Mouse (Mus musculus): ENCODE data around the gene Capn9.

Capn9 gene

DNA sequence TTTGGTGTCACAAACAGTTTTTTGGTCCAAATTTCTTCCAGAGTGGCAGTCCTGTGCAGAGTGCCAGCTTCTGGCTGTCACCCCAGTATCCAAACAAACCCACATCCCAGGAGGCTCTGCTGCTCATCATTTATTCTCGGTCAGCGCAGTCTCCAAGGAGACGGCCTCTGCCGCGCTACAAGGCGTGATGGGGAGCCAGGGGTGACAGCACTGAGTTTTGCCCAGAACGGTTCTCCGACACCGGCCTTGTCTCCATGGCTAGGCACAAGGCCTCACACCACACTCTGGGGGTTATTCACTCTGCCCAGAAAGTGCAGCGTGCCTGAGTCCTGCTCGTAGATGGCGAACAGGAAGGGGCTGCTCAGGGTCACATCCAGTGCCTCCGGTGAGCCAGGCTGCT is 19.3 kb upstream of the Capn9 start:
- ChIA-PET CTCF (interaction anchor here in 1 of 4 experiments (1.0 kb wide), 1 partner anchor 17 kb away, joined by 3 read pairs; no protein-coding TSS in a partner anchor), POLR2A (interaction anchor here in 2 of 4 experiments (0.6 to 1.7 kb wide), 5 partner anchors 12 to 662 kb away, joined by 3 to 7 read pairs (median 3); partner anchors contain the start of genes Acta1 (in 1 of the 2) and Fam89a (in 1 of the 2))

DNA sequence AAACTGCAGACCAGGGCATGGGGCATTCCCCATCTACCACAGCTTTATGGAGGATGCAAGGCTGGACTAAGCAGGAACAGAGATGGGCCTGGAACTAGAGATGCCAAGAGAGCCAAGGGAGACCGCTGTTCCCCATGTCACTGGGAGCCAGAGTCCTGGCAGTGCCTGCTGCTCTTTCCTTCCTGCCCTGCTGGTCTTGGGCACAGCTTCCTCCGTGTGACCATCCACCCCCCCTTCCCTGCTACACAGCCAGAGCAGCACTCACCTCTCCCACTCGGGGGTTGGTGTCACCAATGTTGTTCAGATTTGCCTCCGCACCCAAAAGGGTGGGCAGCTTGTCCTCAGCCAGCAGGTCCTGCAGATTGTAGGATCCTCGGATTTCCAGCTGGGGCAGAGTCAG is 18.4 kb upstream of the Capn9 start:
- CTCF ChIA-PET: interaction anchor here in 2 of 4 experiments (0.5 to 1.0 kb wide), 2 partner anchors 16 to 164 kb away, joined by 3 to 4 read pairs; no protein-coding TSS in a partner anchor
- POLR2A ChIA-PET: interaction anchor here in 1 of 4 experiments (1.7 kb wide), 1 partner anchor 10 kb away, joined by 4 read pairs; no protein-coding TSS in a partner anchor

DNA sequence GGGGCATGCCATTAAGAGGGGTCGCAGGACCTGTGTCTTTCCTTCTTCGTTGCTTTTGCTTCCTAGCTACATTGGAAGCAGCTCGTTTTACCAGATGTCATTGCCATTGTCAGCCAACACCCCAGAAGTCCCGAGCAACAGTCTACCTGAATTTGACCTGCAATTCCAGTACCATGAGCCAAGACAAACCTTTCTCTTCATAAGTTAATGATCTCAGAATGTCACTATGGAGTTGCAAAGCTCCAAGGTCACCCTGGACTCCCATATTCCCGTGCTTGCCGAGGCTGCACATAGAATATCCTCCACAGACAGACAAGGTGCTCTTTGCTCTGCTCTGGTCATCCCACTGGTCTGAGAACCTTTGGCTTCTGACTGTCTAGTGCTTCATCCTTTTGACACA is 8.8 kb upstream of the Capn9 start:
- POLR2A ChIA-PET: no interaction called here
- CTCF ChIA-PET: no interaction called here

DNA sequence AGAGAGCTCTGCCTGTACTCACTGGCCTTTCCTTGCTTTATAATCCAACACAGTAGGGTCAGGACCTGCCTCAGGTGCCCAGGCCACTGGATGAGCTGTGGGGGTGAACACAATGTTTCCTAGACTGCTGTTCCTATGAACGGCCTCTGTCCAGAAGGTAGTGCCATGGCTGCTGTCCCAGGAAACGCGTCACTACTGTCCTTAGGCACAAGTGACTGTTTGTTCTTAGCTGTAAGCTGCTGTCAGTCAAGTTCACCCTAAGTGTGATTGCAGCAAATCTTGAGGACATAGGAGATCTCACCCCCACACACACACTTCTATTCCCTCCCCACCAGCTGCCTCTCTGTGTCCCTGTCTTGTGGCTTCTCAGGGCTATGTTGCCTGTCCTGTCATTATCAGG is 8.3 kb upstream of the Capn9 start:
- ChIA-PET CTCF (no interaction called here), POLR2A (no interaction called here)

DNA sequence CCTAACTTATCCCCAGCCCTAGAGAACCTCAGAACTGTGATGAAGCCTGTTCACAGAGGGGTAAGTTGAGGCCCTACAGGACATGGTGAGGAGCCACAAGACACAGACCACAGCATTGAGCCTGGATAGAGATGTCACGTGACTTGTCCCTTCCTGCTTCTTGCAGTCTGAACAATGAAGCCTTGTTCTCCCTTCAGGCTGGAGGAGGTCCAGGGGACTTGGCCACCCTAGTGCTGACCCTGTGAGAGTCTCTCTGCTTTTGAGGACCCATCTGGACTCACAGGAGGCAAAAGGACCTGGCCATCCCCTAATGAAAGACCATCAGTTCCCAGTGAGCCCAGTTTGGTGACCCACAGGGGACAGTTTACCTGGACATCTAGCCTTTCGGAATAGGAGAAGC is 6.8 kb upstream of the Capn9 start:
- ChIA-PET POLR2A (interaction anchor here in 1 of 4 experiments (0.6 kb wide), 1 partner anchor 85 kb away, joined by 3 read pairs; no protein-coding TSS in a partner anchor), CTCF (no interaction called here)

DNA sequence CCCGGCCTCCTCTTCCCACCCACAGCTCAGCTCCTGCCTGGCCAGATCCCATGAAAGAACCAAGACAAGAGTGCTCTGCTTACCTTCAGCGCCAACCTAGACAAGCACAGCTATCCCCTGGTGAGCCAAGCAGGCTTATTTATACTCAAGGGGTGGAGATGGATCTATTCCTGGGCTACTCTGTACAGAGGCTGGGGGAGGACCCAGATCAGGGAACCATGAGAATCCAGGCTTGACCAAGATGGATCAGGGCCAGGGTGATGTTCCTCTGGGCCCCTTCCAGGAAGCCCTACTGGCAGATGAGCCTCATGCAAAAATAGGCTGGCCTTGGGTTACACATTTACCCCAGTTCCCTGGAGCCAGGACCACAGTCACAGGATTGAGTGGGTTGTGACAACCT is 6.3 kb upstream of the Capn9 start, which contains the start of gene Agt:
TSS of gene Agt (minus strand) at position 114 of the 400 bp plus-strand sequence.
- ChIA-PET POLR2A (no interaction called here), CTCF (interaction anchor here in 1 of 4 experiments (0.9 kb wide), 1 partner anchor 176 kb away, joined by 3 read pairs; no protein-coding TSS in a partner anchor)

DNA sequence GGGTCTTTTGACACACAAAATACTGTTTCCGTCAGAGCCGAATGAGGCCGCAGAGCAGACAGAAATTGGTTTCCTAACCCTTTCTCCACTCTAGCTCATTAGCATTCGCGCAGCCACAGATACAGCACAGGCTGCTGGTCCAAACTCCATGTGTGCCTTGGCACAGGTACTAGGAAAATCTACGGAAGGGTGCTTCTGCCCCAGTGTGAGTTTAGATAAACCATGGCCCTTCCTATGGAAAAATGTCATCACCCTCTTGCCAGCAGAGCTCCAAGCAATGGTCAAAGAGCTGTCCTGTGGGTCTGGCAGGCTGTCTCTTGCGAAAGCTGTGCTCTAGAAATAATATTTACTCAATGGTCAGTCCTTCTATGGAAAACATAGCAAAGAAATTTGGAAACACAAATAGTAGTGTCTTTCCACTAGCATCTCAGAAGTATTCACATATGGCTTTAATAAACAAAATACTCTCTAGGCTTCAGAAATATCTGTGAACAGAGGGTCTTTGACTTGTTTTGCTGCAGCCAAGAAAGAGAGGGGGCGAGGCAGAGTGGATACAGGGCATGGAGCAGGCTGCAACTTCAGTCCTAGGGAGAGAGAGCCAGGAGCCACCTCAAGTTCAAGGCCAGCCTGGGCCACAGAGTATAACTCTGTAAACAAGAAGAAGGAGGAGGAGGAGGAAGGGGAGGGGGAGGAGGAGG is 4.0 kb upstream of the Capn9 start:
- CTCF ChIA-PET: interaction anchor here in 1 of 4 experiments (0.7 to 1.2 kb wide), 3 partner anchors 51 to 202 kb away, joined by 3 read pairs; partner anchors contain the start of gene Cog2

DNA sequence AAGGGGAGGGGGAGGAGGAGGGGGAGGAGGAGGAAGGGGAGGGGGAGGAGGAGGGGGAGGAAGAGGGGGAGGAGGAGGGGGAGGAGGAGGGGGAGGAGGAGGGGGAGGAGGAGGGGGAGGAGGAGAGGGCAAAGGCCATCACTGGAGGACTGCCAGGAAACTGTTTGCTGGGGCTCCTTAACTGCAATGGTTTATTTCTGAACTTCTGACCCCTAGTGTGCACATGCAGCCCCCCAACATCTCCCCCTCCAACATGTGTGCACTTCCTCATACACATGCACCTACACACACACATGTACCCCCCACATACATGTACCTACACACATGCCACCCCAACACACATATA is 3.5 kb upstream of the Capn9 start:
- ChIA-PET CTCF (interaction anchor here in 1 of 4 experiments (1.0 to 2.3 kb wide), 2 partner anchors 179 to 255 kb away, joined by 3 to 9 read pairs; no protein-coding TSS in a partner anchor), POLR2A (no interaction called here)

More for the DNA sequence above, 4.0 kb upstream of the Capn9 start:
- POLR2A ChIA-PET: interaction anchor here in 2 of 4 experiments (0.7 to 0.9 kb wide), 2 partner anchors 13 to 109 kb away, joined by 3 to 5 read pairs; no protein-coding TSS in a partner anchor

DNA sequence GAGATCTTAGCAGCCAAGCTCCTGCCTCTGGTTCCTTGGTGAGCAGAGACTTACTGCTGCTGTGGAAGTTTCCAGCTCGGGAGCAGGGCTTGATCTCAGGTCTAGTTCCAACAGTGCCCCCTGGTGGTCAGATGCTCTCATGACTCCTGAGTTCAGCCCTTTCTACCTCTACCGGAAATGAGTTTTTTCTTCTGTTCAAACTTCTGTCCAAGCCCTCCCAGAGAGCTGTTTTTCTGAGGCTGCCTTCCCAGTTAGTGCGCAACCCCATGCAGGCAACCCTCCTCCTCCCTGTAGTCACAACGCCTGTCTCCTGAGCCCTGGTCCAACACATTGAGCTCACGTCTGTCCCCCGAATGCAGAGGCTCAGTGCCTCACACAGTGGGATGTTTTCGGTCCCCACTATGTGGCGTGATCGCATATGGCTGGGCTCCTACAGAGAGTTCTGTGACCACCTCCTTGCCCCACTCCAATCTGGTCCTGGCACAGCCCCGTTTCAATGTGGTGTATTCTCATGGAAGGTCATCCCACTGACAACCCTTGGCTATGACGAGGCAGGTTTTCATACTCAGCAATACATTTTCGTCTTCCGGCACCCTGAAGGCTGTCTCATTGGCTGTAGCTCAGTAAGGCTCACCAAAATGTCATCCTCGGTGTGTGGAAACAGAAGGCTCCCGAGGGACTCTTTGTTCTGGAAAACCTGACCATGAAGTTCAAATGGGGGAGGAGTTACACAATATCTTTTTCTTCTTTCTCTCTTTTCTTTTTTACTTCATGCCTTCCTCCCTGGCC is 2.2 kb upstream of the Capn9 start:
- POLR2A ChIA-PET: interaction anchor here in 3 of 4 experiments (0.6 to 3.0 kb wide), 19 partner anchors 8 to 1121 kb away, joined by 3 to 9 read pairs (median 4); no protein-coding TSS in a partner anchor
- CTCF ChIA-PET: interaction anchor here (0.5 to 2.3 kb wide), 64 partner anchors 9 to 649 kb away, joined by 3 to 12 read pairs (median 4); partner anchors contain the start of gene Cog2 (in 2 of the 4)

DNA sequence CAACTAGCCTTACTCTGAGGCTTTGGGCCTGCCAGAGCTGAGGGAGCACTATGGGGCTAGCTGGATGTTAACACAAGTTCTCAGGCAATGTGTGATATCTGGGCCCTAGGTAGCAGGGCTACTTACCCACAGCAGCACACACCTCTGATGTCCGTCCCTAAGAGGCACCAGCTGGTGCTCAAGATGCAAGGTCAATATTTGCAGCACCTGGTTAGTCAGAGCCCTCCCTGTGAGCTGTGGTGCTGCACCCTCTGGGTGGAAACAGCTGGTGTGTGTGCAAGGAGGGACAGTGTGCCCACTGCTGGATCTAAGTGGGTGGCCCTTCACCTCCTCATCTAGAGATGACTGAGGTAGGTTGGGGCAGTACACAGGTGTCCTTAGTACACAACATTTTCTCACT is 840 bp downstream of the Capn9 start:
- ChIA-PET CTCF (interaction anchor here in 3 of 4 experiments (0.5 to 1.6 kb wide), 4 partner anchors 31 to 378 kb away, joined by 3 to 4 read pairs (median 3); no protein-coding TSS in a partner anchor), POLR2A (interaction anchor here in 1 of 4 experiments (1.3 to 1.5 kb wide), 2 partner anchors 21 to 31 kb away, joined by 4 to 5 read pairs; no protein-coding TSS in a partner anchor)

DNA sequence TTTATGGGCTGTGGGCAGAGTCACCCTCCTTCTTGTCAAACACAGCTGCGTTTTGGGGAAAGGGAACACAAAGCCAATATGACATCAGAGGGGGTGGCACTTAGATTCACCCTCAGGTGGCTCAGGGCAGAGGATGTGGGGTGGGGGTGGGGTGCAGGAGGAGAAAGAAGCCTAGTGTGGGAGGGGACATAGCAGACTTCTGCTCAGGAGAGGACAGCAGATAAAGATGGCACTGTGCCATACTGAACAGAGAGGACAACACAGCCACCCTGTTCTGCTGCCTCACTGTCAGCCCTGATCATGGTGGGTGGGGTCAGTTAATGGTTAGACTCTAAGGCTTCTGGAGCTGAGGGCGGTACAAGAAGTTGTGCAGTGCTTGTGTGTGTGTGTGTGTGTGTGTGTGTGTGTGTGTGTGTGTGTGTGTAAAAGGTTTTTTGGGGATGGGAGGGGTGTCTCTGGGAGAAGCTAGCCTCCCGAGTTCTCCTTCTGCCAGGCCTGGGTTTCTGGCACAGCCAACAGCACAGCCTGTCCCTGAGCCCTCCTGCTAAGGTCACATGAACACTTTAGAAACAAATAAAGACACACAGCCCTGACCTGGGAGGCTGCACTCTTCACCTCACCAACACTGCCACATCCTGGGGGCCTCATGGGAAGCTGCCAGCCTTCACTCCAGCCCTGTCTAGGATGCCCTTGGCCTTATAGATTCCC is 10.0 kb downstream of the Capn9 start:
- POLR2A ChIA-PET: no interaction called here
- CTCF ChIA-PET: interaction anchor here in 2 of 4 experiments (0.8 to 1.3 kb wide), 5 partner anchors 12 to 102 kb away, joined by 3 to 6 read pairs (median 5); no protein-coding TSS in a partner anchor

DNA sequence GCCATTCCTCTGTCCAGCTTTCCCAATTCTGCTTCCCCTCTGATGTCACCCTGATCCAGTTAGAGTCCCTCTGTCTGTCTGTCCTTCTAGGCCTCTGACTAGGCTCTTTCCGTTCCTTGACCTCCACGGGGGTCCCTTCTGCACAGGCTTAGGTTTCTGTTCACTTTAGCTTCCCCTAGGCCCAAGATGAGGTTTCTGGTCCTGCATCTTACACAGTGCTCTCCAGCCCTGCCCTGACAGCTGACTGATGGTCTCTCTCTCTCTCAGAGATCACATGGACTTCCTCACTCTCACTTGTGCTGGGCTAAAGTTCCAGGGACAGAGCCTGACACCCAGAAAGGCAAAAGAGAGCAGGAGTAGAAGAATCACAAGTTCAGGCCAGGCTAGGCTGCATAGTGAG is 10.6 kb downstream of the Capn9 start:
- CTCF ChIA-PET: interaction anchor here in 3 of 4 experiments (0.8 to 1.3 kb wide), 4 partner anchors 13 to 22 kb away, joined by 4 to 6 read pairs (median 5); no protein-coding TSS in a partner anchor

DNA sequence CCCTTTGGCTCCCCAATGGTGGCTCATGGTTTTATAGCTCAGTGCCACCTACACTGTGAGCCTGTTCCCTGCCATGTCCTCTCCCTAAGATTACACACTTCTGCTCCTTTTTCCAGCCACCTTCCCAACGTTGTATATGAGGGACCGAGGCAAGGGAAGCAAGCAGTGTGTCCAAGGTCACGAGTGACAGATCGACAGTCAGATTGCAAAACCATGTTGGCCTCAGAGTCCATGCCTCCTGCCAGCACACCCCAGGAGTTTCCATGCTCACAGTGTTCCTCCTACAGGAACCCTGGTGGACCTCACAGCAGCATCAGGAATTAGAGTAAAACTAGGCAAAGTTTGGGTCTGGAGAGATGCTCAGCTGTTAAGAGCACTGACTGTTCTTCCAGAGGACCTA is 13.5 kb downstream of the Capn9 start:
- ChIA-PET POLR2A (interaction anchor here in 1 of 4 experiments (1.7 kb wide), 1 partner anchor 19 kb away, joined by 4 read pairs; no protein-coding TSS in a partner anchor), CTCF (interaction anchor here in 1 of 4 experiments (0.9 kb wide), 1 partner anchor 8 kb away, joined by 3 read pairs; no protein-coding TSS in a partner anchor)

More for the DNA sequence above, 10.6 kb downstream of the Capn9 start:
- POLR2A ChIA-PET: interaction anchor here in 2 of 4 experiments (0.6 to 0.7 kb wide), 2 partner anchors 323 to 435 kb away, joined by 3 to 4 read pairs; no protein-coding TSS in a partner anchor

DNA sequence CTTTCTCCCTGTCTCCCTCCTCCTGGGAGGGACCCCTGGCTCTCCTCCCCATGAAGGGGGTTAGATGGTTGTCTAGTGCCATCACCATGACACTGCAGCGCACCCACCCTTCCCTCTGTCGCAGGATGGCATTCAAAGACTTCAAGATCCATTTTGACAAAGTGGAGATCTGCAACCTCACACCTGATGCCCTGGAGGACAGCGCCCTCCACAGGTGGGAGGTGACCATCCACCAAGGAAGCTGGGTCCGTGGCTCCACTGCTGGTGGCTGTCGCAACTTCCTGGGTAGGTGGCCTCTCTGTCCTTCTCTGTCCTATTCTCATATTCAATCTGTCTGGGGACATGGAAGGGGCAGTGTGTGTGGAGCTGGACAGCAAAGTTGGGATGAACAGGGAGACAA is 28.2 kb downstream of the Capn9 start:
- ChIA-PET POLR2A (interaction anchor here in 1 of 4 experiments (1.4 kb wide), 1 partner anchor 49 kb away, joined by 3 read pairs; no protein-coding TSS in a partner anchor), CTCF (interaction anchor here (0.5 to 1.3 kb wide), 9 partner anchors 10 to 655 kb away, joined by 3 to 5 read pairs (median 3); partner anchors contain the start of gene Nup133 (in 1 of the 4))

DNA sequence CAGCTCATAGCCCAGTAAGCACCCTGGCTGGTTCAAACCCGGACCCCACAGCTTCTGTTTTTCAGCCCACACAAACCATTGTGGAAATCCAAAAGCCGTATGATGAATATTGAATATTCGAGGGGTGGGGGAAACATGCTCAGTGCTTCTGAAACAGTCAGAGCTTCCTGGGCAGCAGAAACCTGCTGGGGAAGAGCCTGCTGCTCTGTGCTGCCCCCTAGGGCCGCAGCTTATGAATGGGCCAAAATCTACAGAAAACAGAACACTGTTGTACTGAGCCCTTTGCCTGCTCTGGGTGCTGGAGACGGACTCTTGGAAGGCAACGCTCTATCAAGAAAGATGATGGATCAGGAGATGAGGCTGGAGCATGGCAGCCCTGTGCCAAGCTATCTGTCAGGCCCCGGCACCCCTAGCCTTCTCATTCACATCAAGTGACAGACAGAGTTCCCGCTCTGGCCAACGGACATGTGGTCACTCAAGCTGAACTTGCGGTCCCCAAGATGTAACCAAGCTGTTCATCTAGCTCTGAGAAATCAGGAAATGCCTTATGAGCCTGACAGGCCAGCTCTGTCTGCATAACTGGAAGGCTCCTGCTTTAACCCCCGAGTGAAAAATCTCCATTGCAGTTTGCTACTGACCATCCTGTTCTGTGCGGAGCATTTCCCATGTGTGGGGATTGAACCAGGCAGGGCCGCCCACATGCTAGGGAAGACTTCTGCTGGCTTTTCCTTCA is 32.5 kb downstream of the Capn9 start:
- ChIA-PET POLR2A (interaction anchor here in 2 of 4 experiments (0.5 to 2.0 kb wide), 15 partner anchors 9 to 865 kb away, joined by 3 to 8 read pairs (median 3); partner anchors contain the start of gene Trim67 (in 1 of the 2)), CTCF (interaction anchor here (0.5 to 2.6 kb wide), 77 partner anchors 8 to 741 kb away, joined by 3 to 30 read pairs (median 4); partner anchors contain the start of genes Capn9 (in 2 of the 4) and Fam89a (in 1 of the 4))

DNA sequence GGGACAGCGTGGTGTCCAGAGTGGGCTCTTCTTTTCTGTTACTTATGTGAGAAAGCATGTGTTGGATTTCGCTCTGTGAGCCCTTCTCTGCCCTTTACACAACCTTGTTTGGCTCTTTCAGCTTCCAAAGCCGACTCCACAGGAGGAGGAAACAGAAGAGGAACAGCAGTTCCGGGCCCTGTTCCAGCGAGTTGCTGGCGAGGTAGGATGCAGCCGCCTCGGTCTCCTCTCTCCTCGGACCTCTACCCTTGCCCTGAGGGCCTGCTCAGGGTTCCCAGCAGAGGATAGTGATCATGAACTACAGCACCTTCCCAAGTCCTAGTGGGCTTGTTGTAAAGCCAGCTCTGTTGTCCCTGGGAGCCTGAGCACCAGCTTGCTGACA is 33.1 kb downstream of the Capn9 start:
- POLR2A ChIA-PET: interaction anchor here in 2 of 4 experiments (1.2 to 2.0 kb wide), 9 partner anchors 8 to 210 kb away, joined by 3 to 8 read pairs (median 4); partner anchors contain the start of gene Trim67 (in 1 of the 2)
- CTCF ChIA-PET: interaction anchor here (0.6 to 2.6 kb wide), 22 partner anchors 8 to 260 kb away, joined by 3 to 30 read pairs (median 4); partner anchors contain the start of gene Capn9 (in 1 of the 4)

DNA sequence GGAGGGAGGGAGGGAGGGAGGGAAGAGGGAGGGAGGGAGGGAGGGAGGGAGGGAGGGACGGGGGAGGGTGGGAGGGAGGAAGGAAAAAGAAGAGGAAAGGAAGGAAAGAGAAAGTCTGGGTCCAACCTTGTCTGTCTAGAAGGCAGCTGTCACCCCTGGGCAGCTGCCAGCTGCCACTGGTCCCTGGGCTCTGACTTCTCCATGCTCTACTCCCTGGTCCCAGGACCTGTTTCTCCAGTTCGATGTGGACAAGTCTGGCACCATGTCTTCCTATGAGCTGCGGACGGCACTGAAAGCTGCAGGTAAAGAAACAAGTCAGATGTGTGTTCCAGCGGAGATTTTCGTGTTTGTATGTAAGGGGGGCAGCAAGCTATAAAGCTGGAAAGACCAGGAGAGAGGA is 38.4 kb downstream of the Capn9 start:
- ChIA-PET POLR2A (interaction anchor here in 2 of 4 experiments (0.7 to 2.3 kb wide), 4 partner anchors 9 to 439 kb away, joined by 3 to 7 read pairs (median 3); no protein-coding TSS in a partner anchor), CTCF (interaction anchor here in 1 of 4 experiments (0.6 to 1.4 kb wide), 3 partner anchors 10 to 150 kb away, joined by 3 to 4 read pairs (median 3); no protein-coding TSS in a partner anchor)

Data from embryonic stem cell, embryonic (primary cell).